Mouse (Mus musculus) left cerebral cortex, postnatal 14 days (tissue): ENCODE measurements around the gene Pam. TPM values are rescaled to one million over a fixed set of nuclear protein-coding genes. Genes with fewer than 3 reads are reported as not detected.
A peak's percentile ranks its signal among the peaks of the same experiment; 100 is the strongest.

ENCODE experiments used
- DNase-seq, 2 experiments: peaks; one replicate each; pipeline ENCODE4 v3.0.0; 2021 to 2022; ENCODE audit warnings: low spot score in 2 of 2, mixed read lengths in 1 of 2
- intact Hi-C: fragments of 180-260 bp; cut with DNase I; formaldehyde crosslinking; loops from one replicate; pipeline ENCODE4 v1.15.1; 2025
- total RNA-seq, 2 experiments: library from RNA; stranded (reverse); gene quantifications; 2 replicates each; pipeline ENCODE4 v1.2.3; 2021

Pam gene
- total RNA-seq, 2 experiments from 2014 or later: 223 to 229 TPM

GRCm38 (mm10) chr1:97760598-97760997, 334.8 kb downstream of the Pam start:
- intact Hi-C loops: no loop called here
- DNase-seq: no peak

- no peak for DNase-seq
- intact Hi-C loops: no loop called here
Observed at GRCm38 (mm10) chr1:97759841-97760240, 335.6 kb downstream of the Pam start.

GRCm38 (mm10) chr1:97754392-97754791, 341.1 kb downstream of the Pam start:
- intact Hi-C loops: no loop called here
- DNase-seq: no peak

GRCm38 (mm10) chr1:97753216-97753615, 342.2 kb downstream of the Pam start:
- DNase-seq: peak in 1 of 2 experiments; percentile 22
- intact Hi-C loops: no loop called here

GRCm38 (mm10) chr1:97748163-97748562, 347.3 kb downstream of the Pam start:
- intact Hi-C loops: no loop called here

GRCm38 (mm10) chr1:97746261-97746660, 349.2 kb downstream of the Pam start:
- no peak for DNase-seq
- intact Hi-C loops: no loop called here

More at GRCm38 (mm10) chr1:97748163-97748562, 347.3 kb downstream of the Pam start:
- DNase-seq: no peak

- no peak for DNase-seq
- intact Hi-C loops: no loop called here
Observed at GRCm38 (mm10) chr1:97745712-97746111, 349.7 kb downstream of the Pam start.
